Mouse (Mus musculus) right cerebral cortex, adult 18-20 months (tissue): ENCODE measurements around the gene Edil3.

Experiments used
- DNase-seq: peaks from one replicate; pipeline ENCODE4 v3.0.0; 2022; ENCODE audit warnings: mixed read lengths

Edil3 gene

DNA sequence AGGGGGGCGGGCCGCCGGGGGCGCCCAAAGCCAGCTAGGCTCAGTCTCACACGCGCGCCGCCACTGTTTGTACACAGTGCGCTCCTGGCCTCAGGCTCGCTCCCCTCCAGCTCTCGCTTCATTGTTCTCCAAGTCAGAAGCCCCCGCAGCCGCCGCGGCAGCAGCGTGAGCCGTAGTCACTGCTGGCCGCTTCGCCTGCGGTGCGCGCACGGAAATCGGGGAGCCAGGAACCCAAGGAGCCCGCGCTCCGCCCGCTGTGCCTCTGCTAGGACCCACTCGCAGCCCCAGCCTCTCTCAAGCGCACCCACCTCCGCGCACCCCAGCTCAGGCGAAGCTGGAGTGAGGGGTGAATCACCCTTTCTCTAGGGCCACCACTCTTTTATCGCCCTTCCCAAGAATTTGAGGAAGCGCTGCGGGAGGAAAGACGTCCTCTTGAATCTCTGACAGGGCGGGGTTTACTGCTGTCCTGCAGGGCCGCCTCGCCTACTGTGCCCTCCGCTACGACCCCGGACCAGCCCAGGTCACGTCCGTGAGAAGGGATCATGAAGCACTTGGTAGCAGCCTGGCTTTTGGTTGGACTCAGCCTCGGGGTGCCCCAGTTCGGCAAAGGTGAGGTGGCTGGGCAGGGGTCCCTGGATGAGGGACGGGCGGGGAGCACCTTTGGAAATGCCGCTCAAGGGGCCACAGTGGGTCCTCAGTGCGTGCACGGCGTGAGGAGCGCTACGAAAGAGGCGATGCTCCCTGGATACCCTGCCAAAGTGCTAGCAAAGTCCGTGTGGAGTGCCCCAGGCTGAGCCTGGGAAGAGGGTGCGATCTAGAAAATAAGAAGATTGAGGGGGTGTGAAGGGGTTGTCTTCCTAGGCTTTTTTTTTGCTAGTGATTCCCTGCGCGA is at the start of gene Edil3:
Gene Edil3 (plus strand): TSS at position 33 of the 892 bp plus-strand sequence.
- DNase-seq = peak; percentile 68

DNA sequence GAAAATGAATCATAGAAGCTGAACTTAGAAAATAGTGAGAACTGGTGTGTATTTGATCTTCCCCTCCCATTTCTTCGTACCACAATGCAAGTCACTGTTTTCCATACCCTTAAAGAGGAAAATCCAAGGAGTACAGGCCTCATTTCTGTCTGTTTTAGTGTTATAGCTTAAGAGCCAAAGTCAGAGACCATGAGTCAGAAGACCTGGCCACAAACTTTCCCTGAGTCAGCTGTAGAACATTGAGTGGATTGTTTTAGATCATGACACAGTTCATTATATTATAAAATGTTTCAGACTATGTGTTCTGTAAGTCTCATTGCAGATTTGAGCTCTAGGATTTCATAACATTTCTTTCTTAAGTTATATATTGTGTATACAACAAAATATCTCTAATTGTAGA is 22.1 kb upstream of the Edil3 start:
- DNase-seq = no peak

DNA sequence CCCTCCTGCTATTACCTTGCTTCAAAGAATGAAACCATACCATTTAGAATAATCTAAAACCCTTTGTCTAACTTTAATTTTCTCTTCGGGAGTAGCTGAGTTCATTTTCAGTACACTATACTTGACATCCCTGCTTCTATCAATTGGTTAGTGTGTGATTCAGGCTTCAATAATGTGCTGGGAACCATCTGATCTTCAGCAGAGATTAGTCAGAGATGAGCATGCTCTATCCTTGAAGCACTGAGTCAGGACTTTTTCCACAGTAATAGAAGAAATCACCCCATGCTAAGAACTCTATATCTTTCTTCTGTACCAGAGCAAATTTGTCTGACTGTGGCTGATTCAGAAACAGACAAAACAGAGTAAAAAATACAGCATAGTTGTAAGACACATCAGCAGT is 20.3 kb upstream of the Edil3 start:
- DNase-seq = no peak

DNA sequence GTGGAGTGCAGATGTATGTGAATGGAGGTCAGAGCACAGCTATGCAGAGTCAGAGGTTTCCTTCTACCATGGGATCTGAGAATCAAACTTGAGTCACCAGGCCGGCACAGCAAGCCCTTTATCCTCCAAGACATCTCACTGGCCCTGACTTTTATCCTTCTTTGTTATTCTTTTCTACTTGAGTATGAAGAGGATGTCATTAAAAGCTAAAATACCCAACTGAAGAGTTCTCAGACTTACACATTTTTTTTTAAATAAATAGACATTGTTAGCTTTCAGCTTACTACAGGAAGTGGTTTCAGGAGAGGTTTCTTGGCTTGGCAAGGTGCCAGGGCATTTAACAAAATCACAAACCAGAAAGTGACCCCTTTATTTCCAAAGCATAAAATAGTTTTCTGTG is 15.4 kb upstream of the Edil3 start:
- no peak for DNase-seq

DNA sequence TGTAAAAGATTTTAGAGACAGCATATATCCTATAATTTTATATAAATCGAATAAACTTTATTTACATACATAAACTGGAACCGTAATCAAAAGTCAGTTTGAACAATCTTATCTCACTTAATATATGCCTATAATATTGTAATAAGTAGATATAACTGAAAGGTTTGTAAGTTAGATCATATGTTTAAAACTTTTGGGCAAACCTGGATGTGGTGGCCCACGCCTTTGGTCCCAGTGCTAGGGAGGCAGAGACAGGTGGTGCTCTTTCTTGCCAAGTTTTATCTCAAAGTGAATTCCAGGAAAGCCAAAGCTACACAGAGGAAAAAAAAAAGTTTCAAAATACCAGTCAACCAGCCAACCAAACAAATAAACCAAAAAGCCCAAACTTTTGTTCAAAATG is 15.0 kb upstream of the Edil3 start:
- no peak for DNase-seq

DNA sequence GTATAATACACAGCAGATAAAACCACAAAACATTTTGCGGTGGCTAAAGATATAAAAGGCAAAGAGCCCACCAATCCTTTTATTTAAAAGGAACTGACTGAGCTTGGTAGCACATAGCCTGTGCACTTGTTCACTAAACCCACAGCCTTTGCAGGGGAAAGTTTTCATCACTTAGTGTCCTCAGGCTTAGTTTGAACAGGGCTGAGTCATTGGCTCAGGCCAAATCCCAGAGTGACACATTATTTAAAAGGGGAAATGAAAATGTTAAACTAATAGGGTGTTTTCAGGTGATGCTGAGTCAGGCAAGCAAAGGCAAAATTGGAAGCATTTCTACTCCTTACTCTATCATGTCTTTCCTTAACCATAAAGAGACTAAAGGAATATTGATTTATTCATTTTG is 11.2 kb upstream of the Edil3 start:
- no peak for DNase-seq

DNA sequence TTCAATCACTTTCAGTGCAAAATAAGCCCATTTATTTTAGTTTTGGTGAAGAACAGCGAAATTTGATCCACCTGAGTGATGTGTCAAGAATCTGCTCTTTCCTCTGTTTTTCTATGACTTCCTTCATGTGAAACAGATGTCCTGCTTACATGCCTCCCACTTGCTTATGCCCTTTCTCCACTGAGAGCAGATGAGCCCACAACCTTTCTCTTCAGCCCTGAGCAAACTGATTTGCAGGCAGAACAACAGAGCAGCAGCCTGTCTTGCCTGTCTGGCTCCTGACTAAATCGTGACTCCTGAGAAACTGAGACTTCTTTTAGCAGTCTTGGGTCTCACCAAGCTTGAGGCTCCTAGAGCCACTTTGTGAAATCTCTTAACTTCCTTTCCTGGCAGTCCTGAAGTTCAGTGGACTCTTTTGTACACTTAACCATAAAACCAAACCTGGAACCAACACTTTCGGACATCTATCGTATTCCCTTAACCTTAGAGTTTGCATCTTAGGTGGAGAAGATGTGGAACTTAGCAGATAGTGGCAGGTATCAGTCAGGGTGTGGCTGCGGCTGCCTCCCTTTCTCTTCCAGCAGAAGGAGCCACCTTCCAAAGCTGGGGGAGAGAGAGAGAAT is 475 bp upstream of the Edil3 start:
- peak; percentile 14 for DNase-seq

DNA sequence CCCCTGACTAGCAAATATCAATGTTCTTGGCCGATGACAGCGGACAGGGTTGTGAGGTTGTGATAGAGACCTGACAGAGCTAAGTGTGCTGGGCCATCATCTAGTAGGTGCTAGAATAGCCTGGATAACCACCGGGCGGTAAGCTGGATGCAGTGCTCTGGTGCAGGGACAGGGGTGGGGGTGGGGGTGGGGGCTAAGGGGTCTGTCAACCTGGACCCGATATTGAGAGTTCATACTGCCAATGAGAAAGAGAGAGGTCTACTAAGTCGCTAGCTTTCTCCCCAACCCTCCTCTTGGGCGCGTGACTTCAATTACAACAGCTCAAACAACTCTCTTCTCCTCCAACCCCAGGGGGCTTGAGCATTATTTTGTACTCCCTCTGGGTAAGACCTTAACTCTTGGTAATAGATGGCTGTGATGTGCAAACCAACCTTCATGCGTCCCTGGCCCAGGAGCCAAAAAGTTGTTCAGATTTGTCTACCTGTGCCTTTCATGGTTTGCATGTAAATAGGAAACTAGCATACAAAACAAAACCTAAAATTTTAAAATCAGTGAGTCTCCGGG is 1.1 kb downstream of the Edil3 start:
- DNase-seq = peak; percentile 13

DNA sequence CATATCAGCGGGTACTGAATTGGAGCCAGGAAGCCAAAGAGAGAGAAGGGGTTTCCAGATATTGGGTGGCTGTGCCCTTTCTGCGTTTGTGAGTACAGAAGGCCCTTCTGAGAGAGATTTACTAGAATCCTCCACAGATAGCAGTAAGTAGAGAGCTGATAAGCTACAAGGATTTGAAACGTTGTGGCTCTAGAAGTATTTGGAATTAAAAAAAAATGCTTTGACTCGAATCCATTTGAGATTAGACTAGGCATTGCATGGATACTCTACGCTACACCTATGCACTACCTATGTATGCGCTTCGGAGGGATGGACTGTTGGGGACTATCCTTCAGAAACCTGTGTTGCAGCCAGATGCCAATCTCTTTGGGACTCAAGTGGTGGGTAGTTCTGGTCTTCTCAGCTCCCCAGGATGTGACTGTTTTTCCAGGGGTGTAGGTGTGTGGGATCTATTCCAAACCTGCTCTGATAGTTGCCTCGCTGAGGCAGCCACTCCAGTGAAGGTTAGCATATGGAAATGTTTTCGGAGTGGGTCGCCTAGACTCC is 1.8 kb downstream of the Edil3 start:
- DNase-seq = peak; percentile 59

DNA sequence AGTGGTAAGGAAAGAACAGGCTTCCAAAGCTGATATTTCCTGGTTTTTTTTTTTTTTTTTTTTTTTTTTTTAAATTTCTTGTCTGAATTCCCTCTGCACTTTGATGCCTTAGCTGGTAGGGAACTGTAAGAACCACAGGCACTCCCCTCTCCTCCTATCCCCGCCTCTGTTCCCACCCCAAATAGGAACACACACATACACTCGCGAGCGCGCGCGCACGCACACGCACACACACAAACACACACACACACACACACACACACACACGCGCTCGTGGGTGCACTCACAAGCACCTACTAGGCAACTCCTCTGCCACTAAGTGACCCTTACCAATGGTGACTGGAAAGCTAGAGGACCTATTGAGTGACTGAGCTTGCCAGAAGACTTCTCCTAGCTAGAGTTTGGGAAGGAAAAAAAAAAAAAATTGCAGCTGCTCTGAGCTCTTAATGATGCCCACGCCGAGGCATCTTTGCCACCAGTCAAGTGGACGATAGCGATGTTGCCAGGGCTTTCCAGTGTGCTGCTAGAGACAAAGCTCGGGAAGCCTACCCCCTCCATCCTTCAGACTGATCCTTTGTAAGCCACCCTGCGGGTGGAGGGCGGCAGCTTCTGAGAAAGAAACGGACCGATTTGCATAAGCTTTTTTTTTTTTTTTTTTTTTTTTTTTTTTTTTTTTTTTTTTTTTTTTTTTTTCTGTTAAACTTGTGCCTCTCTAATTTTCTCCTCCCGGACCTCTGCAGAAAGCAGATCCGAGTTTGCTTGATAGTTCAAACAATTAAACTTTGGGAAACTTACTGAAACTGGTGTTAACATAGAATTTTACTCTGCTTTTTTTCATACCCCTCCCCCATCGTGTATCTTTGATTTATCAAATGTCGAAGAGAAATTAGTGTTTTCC is 2.5 kb downstream of the Edil3 start:
- DNase-seq = peak; percentile 64

DNA sequence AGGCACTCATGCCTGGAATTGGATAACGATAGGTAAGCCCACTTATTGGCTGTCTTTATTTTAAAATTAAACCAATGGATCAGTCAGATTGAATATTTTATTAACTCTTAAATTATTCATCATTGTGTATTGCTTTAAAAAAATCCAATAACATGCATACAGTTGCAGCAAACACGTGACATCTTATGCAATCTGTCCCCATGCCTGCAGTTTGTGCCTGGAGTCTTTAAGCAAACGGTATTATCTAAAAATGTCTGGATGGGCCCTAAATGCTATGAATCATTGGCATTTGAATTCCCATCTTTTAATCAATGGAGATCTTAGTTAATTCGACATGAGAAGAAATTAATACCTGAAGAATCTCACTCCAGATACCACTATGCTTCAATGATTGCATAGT is 3.2 kb downstream of the Edil3 start:
- DNase-seq = no peak

DNA sequence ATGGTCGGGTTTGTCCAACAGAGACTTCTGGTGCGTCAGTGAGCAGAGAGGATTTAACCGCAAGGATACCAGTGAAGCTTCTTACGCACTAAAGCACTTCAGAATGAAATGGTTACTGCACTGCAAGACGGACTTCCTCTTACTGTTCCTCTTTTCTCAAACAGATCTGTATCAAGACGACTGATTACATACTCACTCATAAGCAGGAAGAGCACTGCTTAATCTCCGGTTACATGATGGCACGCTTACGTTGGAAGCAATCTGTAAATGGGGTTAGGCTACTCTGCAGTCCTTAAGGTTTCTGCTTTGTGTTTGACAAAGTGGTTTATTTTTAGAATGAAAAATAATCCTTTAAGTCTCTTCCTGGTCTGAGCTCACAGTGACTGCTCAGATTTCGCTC is 7.1 kb downstream of the Edil3 start:
- DNase-seq = no peak

DNA sequence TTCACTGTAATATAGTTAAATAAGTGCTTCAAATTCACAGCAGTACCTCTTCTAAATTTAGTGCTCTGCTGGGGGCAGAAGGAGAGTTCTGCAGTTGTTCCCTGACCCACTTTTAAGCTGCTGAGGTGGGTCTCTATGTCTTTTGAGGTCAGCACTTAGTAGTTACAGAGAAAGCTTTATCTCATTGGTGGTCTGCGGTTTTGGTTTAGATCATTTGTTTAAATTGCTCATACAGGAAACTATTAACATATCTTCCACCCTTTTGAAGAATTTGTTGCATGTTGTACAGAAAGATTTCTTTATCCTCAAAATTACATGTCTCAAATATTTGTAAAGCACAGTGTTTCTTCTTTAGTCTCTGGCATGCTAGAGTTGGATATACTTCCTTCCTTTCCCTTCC is 12.5 kb downstream of the Edil3 start:
- DNase-seq = no peak

DNA sequence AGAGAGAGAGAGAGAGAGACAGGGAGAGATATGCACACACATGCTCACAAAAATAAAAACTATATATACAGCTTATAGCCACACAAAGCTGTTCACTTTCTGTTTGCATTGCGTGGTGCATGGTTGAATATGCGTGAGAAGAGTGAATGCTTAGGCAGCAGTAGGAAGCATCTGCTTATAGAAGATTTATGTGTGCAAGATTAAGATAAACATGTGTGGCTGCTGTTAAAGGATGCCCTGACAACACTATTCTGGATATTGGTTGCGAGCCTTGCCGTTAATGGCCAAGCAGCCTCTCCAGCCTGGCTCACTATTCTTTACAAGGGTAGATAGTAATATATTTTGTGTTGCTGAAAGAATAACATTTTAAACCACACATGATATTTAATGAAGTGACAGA is 28.5 kb downstream of the Edil3 start:
- no peak for DNase-seq

DNA sequence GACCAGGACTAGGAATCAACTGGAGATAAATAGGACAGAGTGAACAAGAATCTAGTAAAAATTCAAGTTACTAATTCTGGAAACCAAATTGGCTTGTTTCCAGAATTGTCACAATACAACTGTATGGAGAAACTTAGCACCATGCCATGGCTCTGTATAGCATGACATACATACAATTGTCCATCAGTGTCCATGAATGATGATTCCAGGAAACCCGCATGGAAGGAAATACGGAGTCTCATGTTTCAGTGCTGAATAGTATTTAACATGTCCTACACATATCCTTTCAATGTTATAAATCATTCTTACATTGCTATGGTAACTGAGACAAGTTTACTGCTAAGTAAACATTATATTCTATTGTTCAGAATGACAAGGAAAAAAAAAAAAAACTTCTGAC is 58.7 kb downstream of the Edil3 start:
- no peak for DNase-seq

DNA sequence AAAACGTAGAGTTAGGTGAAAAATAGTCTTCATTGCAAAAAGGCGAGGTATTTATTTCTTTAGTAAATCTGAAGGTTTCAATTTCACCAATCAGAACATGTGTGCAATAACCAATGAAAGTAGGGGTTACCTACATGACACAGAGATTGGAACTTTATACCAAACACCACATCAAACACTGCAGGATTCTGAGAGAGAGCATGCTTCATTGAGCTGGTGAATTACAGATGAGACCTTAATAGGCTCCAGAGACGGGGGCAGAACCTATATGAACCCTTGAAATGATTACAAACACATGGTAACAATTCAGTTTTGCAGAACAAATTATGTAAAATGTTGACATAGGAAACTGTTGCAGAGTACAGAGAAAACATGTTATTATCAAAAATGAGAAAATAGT is 69.5 kb downstream of the Edil3 start:
- no peak for DNase-seq

DNA sequence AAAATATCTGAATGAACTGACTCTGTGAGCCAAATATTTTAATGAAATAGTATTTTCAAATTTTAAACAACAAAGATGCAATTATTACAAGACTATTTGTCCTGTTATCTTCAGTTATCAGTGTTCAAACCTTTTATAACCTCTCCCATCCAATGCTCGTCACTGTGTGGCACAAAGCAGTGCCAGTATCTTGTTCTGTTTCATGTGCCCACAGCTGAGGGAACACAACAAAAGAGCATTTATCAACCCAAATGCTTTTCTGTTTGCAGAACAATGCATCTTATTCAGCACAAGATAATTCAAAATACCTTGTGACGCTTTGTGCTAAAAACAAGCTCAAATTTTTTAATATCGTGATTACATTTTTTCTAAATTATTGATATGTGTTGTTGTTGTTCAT is 78.8 kb downstream of the Edil3 start:
- DNase-seq = peak; percentile 10

DNA sequence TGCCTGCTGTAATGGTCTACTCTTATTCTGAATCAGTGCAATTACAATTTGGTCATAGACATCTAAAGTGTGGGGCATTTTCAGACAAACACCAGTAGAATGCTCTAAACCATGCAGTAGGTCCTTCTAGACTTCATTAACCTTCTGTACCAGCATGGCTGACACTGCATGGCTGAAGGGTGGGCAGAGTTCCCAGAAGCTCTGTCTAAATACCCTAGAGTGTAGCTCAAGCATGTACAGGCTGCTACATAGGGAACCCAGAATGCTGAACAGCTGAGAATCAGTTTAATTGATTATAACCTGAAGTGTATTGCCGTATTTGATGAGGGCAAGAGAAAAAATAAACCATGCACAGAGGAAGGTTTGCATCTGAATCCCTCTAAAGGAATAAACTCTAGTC is 86.1 kb downstream of the Edil3 start:
- no peak for DNase-seq

DNA sequence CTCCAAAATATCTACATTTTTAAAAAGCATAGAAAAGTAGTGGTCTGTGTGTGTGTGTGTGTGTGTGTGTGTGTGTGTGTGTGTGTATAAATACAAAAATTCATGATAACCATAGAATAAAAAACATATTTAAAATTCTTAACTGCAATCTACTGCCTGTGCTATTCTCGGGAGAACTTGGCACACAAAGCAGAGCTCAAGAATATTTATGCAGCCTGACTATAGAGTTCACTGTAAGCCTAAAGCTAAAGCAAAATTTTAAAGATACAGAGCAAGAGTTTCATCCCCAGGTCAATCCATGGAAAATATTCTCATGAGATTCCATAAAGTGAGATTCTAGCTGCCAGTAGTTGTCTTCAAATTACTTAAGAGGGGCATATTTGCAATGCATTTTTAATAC is 86.9 kb downstream of the Edil3 start:
- DNase-seq = no peak

DNA sequence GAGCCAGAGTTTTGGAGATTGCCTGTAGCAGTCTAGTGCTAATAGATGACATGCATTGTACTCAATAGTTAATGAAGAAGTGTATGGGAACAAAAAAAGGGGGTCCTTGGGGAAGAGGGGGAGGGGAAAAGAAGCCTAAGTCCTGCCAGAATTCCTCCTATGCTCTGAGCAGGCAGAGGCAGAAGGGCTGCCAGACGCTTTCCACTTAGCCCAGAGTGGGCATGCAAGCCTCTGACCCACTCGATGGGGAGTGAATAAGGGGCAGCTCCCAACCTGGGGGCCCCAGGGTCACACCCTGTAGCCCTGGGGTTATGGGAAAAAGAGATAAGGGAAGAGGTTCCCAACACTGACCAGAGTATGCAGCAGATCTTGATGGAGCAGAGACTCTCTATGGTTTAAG is 95.2 kb downstream of the Edil3 start:
- DNase-seq = no peak

DNA sequence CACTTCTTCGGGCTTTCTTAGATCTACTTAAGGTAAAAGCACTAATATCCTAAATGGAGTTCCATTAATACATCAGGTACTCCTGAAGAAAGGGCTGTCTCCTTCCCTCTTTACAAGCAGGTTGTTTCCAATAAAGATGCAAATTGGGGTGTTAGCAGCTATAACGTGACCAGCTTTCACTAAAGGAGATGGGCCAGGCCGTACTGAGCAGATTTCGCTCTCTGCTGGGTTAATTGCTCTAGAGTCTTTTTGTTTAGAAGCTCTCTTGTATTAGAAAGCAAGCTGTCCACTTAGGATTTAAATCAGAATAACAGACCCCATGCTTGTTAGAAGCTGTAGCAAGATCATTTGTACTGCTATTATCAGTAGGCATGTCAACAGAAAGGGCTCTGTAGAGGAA is 108.4 kb downstream of the Edil3 start:
- no peak for DNase-seq

DNA sequence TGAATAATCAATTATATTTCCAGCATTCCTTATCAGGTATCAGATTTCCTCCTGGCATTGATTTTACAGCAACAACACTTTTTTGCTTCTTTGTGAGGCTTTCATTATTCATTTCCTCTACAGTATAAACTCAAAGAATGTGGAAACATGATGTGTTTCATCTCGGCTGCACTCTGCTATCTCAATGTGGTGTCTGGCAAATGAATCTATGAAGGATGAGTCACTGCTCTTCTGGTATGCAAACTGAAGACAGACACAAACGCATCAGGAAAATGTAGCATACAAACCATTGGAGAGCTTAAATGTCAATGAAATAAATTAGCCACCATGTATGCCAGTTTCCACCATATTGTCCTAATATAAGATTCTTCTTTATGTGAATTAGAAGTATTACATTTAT is 117.3 kb downstream of the Edil3 start:
- DNase-seq = peak; percentile 18

DNA sequence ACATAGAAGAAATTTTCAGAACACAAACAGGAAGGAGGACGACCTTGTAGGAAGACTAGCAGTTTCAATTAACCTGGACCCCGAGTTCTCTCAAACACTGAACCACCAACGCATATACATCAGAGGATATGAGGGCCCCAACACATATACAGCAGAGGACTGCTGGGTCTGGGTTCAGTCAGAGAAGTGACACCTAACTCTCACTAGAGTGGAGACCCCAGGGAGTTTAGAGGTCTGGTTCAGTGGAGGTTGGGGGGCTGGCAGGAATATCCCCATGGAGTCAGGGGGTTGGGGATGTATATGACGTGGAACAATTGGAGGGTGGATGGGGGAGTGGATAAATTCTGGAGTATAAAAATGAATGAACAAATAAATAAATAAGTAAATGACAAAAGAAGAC is 151.1 kb downstream of the Edil3 start:
- no peak for DNase-seq
